Mouse (Mus musculus) liver, embryonic 12.5 days (tissue): ENCODE results near the gene Enah. TPM values are rescaled to one million over a fixed set of nuclear protein-coding genes. Genes with fewer than 3 reads are reported as not detected.

Experiments used
- ATAC-seq: fragments of 200-750 bp; cut with Nextera tagmentation; 2 replicates; pipeline ENCODE4 v1.8.0; 2017; ENCODE audit warnings: moderate number of reproducible peaks, mild to moderate bottlenecking, moderate library complexity
- H3K27ac ChIP-seq: fragments of 300-500 bp; sonication (generic); 2 replicates; pipeline ENCODE4 v1.5.1; 2016; ENCODE audit warnings: mild to moderate bottlenecking
- H3K27me3 ChIP-seq: fragments of 300-500 bp; sonication (generic); replicated peaks from 2 replicates; pipeline ENCODE4 v1.6.1; 2016; ENCODE audit warnings: mild to moderate bottlenecking, moderate library complexity
- H3K36me3 ChIP-seq: fragments of 300-500 bp; sonication (generic); 2 replicates; pipeline ENCODE4 v1.6.1; 2016; ENCODE audit warnings: mild to moderate bottlenecking, moderate library complexity
- H3K4me1 ChIP-seq: fragments of 300-500 bp; sonication (generic); 2 replicates; pipeline ENCODE4 v1.6.1; 2016
- H3K4me2 ChIP-seq: fragments of 300-500 bp; sonication (generic); 2 replicates; pipeline ENCODE4 v1.6.1; 2016; ENCODE audit warnings: mild to moderate bottlenecking, moderate library complexity
- H3K4me3 ChIP-seq: fragments of 300-500 bp; sonication (generic); 2 replicates; pipeline ENCODE4 v1.5.1; 2016; ENCODE audit warnings: mild to moderate bottlenecking, moderate library complexity
- H3K9ac ChIP-seq: fragments of 300-500 bp; sonication (generic); 2 replicates; pipeline ENCODE4 v1.6.1; 2016; ENCODE audit warnings: mild to moderate bottlenecking, moderate library complexity
- H3K9me3 ChIP-seq: fragments of 300-500 bp; sonication (generic); replicated peaks from 2 replicates; pipeline ENCODE4 v1.6.1; 2016; ENCODE audit warnings: mild to moderate bottlenecking, moderate library complexity
- WGBS: fragments of 180-500 bp; shearing (Covaris S2); methylation state at CpG from one replicate; pipeline ENCODE4 v1.1.7; 2016; ENCODE audit not compliant: insufficient replicate concordance; 5-methylcytosine and 5-hydroxymethylcytosine counted together
- polyA plus RNA-seq: library from polyadenylated mRNA; unstranded; fragments of >200 nt; fragmentation: Nextera tagmentation; extraction: Ambion mirVana; gene quantifications from 2 replicates; pipeline ENCODE4 v1.2.1, GENCODE M21; 2016

The Enah gene
- polyA plus RNA-seq, 1 experiment from 2014 or later = 2.8 TPM

- ATAC-seq = no peak
- no peak overlapping the region for H3K4me2 ChIP-seq
- H3K4me3 ChIP-seq = no peak overlapping the region
- 83% methylated on average over 2 of the region's 2 CpGs for WGBS
- no peak overlapping the region for H3K9ac ChIP-seq
- no peaks in the 10 kb centered on the region for H3K9me3 ChIP-seq
- no peak overlapping the region for H3K27ac ChIP-seq
- H3K36me3 ChIP-seq = no peaks in the 10 kb centered on the region
- H3K4me1 ChIP-seq = no peaks in the 10 kb centered on the region
- H3K27me3 ChIP-seq = no peaks in the 10 kb centered on the region
These were observed 35.0 kb downstream of the Enah start for GRCm38 (mm10) chr1:181984811-181985210.

DNA sequence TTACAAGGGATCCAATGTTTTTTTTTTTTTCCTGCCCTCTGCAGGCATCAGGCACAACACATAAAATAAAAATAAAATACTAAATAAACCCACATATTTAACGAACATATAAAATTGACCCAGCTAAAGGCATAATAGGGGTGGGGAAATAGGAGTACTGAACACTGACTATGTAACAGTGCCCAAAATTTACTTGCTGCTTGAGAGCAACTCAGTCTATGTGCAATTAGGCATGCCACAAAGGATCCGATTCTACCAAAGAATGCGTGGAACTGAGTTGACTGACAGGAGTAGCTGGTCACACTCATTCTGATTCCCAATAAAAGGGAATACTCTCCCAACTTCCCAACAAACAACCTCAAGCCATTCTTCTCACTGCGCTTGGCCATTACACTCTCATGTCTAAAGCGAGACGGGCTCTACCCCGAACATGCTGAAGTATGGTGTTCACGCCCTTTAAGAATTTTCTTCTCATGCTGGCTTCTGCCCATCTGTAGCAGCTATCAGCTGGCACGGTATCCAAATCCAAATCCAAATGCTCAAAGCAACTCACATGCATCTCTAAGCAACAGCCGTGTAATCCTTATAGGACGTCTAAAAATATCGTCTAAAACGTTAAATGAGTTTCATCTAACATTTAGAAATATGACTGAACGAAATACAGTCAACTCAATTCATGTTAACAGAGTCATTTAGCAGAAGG, 39.6 kb downstream of the Enah start:
- Histone ChIP-seq H3K4me2 (no peak overlapping the region), H3K27me3 (no peaks in the 10 kb centered on the region), H3K4me1 (no peaks in the 10 kb centered on the region), H3K27ac (no peak overlapping the region), H3K9me3 (no peaks in the 10 kb centered on the region), H3K4me3 (no peak overlapping the region), H3K36me3 (no peaks in the 10 kb centered on the region), H3K9ac (no peak overlapping the region)
- 83% methylated on average over 14 of the region's 14 CpGs for WGBS
- no peak for ATAC-seq

DNA sequence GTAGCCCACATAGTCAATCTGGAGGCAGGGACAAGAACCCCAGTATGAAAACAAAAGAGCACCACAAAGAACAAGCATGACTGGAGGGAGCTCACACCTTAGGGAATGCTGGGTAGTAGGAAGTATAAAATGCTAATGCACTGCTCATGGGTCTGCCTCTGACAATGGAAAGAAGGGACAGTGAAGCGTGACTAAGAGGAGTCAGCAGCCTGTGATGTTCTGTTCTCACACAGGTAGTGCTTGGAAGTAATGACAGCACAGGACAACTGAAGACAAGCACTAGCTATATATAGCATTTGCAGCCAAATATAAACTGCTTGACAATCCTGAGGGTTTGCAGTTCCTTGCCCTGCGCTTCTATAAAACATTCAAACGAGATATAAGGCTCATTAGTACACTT, 44.3 kb downstream of the Enah start:
- Histone ChIP-seq H3K4me3 (no peak overlapping the region), H3K36me3 (no peaks in the 10 kb centered on the region), H3K9me3 (no peaks in the 10 kb centered on the region), H3K4me2 (no peak overlapping the region), H3K27me3 (no peaks in the 10 kb centered on the region), H3K9ac (no peak overlapping the region), H3K4me1 (peaks cover 8% of the 10 kb centered on the region), H3K27ac (no peak overlapping the region)
- ATAC-seq = no peak
- 59% methylated on average over 3 of the region's 3 CpGs for WGBS

DNA sequence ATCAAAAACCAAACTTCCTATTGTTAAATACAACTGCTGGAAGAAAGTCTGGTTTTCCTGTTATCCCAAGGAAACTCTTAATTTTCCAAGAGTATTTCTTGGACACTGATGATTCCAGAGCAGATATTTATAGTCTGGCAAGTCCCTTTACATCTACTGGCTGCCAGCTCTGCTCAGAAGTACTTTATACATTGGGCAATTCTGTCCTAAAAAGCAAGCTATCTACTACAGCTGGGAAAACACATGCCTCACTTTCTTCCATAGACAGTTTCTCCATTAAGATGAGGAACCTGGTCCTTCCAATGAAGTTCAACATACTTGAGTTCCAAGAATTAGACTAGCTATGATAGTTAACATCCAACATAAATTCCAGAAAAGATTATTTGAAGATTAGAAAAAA, 44.9 kb downstream of the Enah start:
- no peak for ATAC-seq
- peaks cover 8% of the 10 kb centered on the region for H3K4me1 ChIP-seq
- H3K9ac ChIP-seq = no peak overlapping the region
- H3K27me3 ChIP-seq = no peaks in the 10 kb centered on the region
- H3K4me3 ChIP-seq = no peak overlapping the region
- H3K9me3 ChIP-seq = no peaks in the 10 kb centered on the region
- H3K36me3 ChIP-seq = no peaks in the 10 kb centered on the region
- no peak overlapping the region for H3K4me2 ChIP-seq
- no peak overlapping the region for H3K27ac ChIP-seq

DNA sequence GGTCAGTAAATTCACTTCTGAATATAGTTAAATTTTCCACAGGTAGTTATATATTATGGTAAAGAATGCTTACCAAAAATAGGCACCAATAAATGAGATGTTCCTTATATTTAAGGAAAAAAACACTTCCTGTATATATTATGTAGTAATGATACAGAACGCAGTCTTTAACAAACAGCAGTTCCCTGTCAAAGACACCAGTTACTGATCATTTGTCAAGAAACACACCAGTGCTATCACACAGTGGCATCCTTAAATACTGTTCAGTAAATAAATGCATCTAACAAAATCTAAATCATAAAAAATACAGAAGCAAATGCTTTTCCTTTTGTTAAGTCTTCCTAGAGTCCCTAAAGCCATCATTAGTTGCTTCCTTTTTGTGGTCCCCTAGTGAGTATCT, 54.5 kb downstream of the Enah start:
- 77% methylated on average over 1 of the region's 1 CpGs for WGBS
- no peak for ATAC-seq
- Histone ChIP-seq H3K36me3 (no peaks in the 10 kb centered on the region), H3K27me3 (no peaks in the 10 kb centered on the region), H3K9ac (no peak overlapping the region), H3K9me3 (no peaks in the 10 kb centered on the region), H3K27ac (no peak overlapping the region), H3K4me1 (no peaks in the 10 kb centered on the region), H3K4me2 (no peak overlapping the region), H3K4me3 (no peak overlapping the region)

- Histone ChIP-seq H3K36me3 (no peaks in the 10 kb centered on the region), H3K4me1 (no peaks in the 10 kb centered on the region), H3K9ac (no peak overlapping the region), H3K4me3 (no peak overlapping the region), H3K9me3 (no peaks in the 10 kb centered on the region), H3K27me3 (no peaks in the 10 kb centered on the region), H3K4me2 (no peak overlapping the region), H3K27ac (no peak overlapping the region)
- ATAC-seq = no peak
- WGBS = 70% methylated on average over 3 of the region's 3 CpGs
These were observed 56.0 kb downstream of the Enah start for GRCm38 (mm10) chr1:181963827-181964226.

- Histone ChIP-seq H3K4me2 (no peak overlapping the region), H3K4me3 (no peak overlapping the region), H3K27me3 (no peaks in the 10 kb centered on the region), H3K4me1 (no peaks in the 10 kb centered on the region), H3K27ac (no peak overlapping the region), H3K9me3 (no peaks in the 10 kb centered on the region), H3K36me3 (no peaks in the 10 kb centered on the region), H3K9ac (no peak overlapping the region)
- 79% methylated on average over 4 of the region's 4 CpGs for WGBS
- ATAC-seq = no peak
These were observed 56.4 kb downstream of the Enah start for GRCm38 (mm10) chr1:181963351-181963750.

DNA sequence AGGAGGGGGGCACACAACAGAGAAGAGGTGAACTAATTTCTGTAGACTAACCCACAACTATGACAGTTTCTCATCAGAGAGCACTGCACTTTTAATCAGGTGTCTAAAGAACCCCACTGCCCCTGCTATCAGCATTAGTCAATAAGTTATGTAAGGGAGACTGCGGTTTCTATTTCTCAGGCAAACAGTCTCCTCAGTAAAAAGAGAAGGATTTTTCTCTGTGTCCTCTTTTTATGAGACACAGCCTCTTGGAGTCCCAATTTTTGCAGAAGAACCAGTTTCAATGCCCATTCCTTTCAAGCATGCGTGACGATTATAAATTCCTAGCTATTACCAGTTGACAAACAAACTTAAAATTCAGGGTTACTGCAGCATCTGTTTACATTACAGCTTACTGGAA, 59.4 kb downstream of the Enah start:
- no peaks in the 10 kb centered on the region for H3K36me3 ChIP-seq
- H3K4me2 ChIP-seq = no peak overlapping the region
- no peak for ATAC-seq
- no peaks in the 10 kb centered on the region for H3K4me1 ChIP-seq
- no peak overlapping the region for H3K4me3 ChIP-seq
- no peaks in the 10 kb centered on the region for H3K9me3 ChIP-seq
- 78% methylated on average over 3 of the region's 3 CpGs for WGBS
- no peak overlapping the region for H3K9ac ChIP-seq
- H3K27ac ChIP-seq = no peak overlapping the region
- H3K27me3 ChIP-seq = no peaks in the 10 kb centered on the region

GRCm38 (mm10) chr1:181958392-181958791, 61.4 kb downstream of the Enah start:
- no peaks in the 10 kb centered on the region for H3K36me3 ChIP-seq
- H3K9me3 ChIP-seq = no peaks in the 10 kb centered on the region
- no peak overlapping the region for H3K4me3 ChIP-seq
- no peaks in the 10 kb centered on the region for H3K27me3 ChIP-seq
- WGBS = 53% methylated on average over 1 of the region's 1 CpGs
- H3K4me1 ChIP-seq = no peaks in the 10 kb centered on the region
- ATAC-seq = no peak
- no peak overlapping the region for H3K4me2 ChIP-seq
- no peak overlapping the region for H3K27ac ChIP-seq
- H3K9ac ChIP-seq = no peak overlapping the region

- Histone ChIP-seq H3K27ac (no peak overlapping the region), H3K9me3 (no peaks in the 10 kb centered on the region), H3K4me1 (no peaks in the 10 kb centered on the region), H3K4me3 (no peak overlapping the region), H3K9ac (no peak overlapping the region), H3K27me3 (no peaks in the 10 kb centered on the region), H3K4me2 (no peak overlapping the region), H3K36me3 (no peaks in the 10 kb centered on the region)
- WGBS = 68% methylated on average over 2 of the region's 2 CpGs
- ATAC-seq = no peak
These were observed 62.1 kb downstream of the Enah start for GRCm38 (mm10) chr1:181957736-181958135.

DNA sequence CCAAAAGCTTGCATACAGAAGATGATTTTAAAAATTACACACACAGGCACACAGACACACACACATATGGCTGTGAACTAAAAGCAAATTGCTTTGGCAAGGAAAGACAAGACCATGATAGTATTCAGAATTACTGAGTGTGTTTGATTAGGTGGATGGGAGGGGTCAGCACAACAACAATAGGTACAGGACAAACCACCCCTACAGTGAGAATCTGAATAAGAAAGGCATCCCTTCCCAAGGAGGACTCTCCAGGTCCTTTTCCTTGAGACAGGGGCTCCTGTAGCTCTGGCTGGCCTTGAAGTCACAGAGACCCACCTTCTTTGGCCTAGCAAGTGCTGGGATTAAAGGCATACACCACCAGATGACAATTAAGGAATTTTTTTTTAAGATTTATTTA, 66.2 kb downstream of the Enah start:
- H3K27me3 ChIP-seq = no peaks in the 10 kb centered on the region
- H3K9me3 ChIP-seq = no peaks in the 10 kb centered on the region
- no peak overlapping the region for H3K4me2 ChIP-seq
- H3K9ac ChIP-seq = no peak overlapping the region
- H3K27ac ChIP-seq = no peak overlapping the region
- no peaks in the 10 kb centered on the region for H3K36me3 ChIP-seq
- no peak overlapping the region for H3K4me3 ChIP-seq
- ATAC-seq = no peak
- no peaks in the 10 kb centered on the region for H3K4me1 ChIP-seq

DNA sequence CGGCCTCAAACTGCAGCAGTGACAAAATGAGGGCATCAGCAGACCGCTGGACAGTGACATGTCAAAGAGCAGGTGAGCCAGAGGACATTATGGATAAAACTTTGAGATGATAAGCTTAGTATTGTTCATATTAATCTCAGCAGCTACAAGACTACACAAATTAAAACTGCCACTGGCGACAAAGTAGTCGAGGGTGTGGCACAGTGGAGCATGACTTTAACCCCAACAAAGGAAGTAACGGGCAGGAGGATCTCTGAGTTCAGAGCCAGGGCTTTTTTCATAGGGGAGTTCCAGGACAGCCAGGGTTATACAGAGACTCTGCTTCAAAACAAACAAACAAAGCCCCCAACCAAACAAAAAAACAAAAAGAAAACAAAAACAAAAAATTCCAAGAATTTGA, 68.5 kb downstream of the Enah start:
- WGBS = 54% methylated on average over 5 of the region's 5 CpGs
- Histone ChIP-seq H3K4me2 (no peak overlapping the region), H3K4me1 (no peaks in the 10 kb centered on the region), H3K9ac (no peak overlapping the region), H3K27me3 (no peaks in the 10 kb centered on the region), H3K9me3 (no peaks in the 10 kb centered on the region), H3K36me3 (no peaks in the 10 kb centered on the region), H3K27ac (no peak overlapping the region), H3K4me3 (no peak overlapping the region)
- ATAC-seq = no peak

GRCm38 (mm10) chr1:181950721-181951120, 69.1 kb downstream of the Enah start:
- no peak overlapping the region for H3K27ac ChIP-seq
- no peaks in the 10 kb centered on the region for H3K4me1 ChIP-seq
- H3K9ac ChIP-seq = no peak overlapping the region
- no peaks in the 10 kb centered on the region for H3K36me3 ChIP-seq
- ATAC-seq = no peak
- no peaks in the 10 kb centered on the region for H3K27me3 ChIP-seq
- H3K4me2 ChIP-seq = no peak overlapping the region
- no peak overlapping the region for H3K4me3 ChIP-seq
- WGBS = 83% methylated on average over 9 of the region's 9 CpGs
- H3K9me3 ChIP-seq = no peaks in the 10 kb centered on the region
